Mouse (Mus musculus) kidney, postnatal 0 days (tissue): Measurements from ENCODE around the gene Leng9. TPM values are rescaled to one million over a fixed set of nuclear protein-coding genes. Genes with fewer than 3 reads are reported as not detected.
A peak's percentile ranks its signal among the peaks of the same experiment; 100 is the strongest.

Source experiments
- ATAC-seq: fragments of 200-750 bp; cut with Nextera tagmentation; replicated peaks from 2 replicates; pipeline ENCODE4 v1.8.0; 2017; ENCODE audit warnings: low read depth, moderate number of reproducible peaks, moderate TSS enrichment, moderate library complexity; ENCODE audit not compliant: low FRiP score
- DNase-seq: peaks from one replicate; pipeline ENCODE4 v3.0.0-alpha.2; 2016; ENCODE audit warnings: low spot score
- H3K27ac ChIP-seq: fragments of 300-500 bp; sonication (generic); 2 replicates; pipeline ENCODE4 v1.5.1; 2014; ENCODE audit warnings: mild to moderate bottlenecking
- H3K27me3 ChIP-seq: fragments of 300-500 bp; sonication (generic); 2 replicates; pipeline ENCODE4 v1.6.1; 2014; ENCODE audit warnings: low read length, mixed read lengths; ENCODE audit not compliant: insufficient read depth
- H3K36me3 ChIP-seq: fragments of 300-500 bp; sonication (generic); 2 replicates; pipeline ENCODE4 v1.6.1; 2014; ENCODE audit warnings: low read length, mixed read lengths; ENCODE audit not compliant: insufficient read depth
- H3K4me1 ChIP-seq: fragments of 300-500 bp; sonication (generic); replicated peaks from 2 replicates; pipeline ENCODE4 v1.6.1; 2014; ENCODE audit warnings: antibody characterized with exemption, low read length, mixed read lengths; ENCODE audit not compliant: insufficient read depth
- H3K4me2 ChIP-seq: fragments of 300-500 bp; sonication (generic); 2 replicates; pipeline ENCODE4 v1.6.1; 2014; ENCODE audit warnings: mild to moderate bottlenecking, low read length, moderate library complexity, mixed read lengths
- H3K4me3 ChIP-seq: fragments of 300-500 bp; sonication (generic); replicated peaks from 2 replicates; pipeline ENCODE4 v1.5.1; 2014; ENCODE audit warnings: low read depth, low read length
- H3K9ac ChIP-seq: fragments of 300-500 bp; sonication (generic); 2 replicates; pipeline ENCODE4 v1.6.1; 2014; ENCODE audit warnings: low read depth, low read length
- H3K9me3 ChIP-seq: fragments of 300-500 bp; sonication (generic); replicated peaks from 2 replicates; pipeline ENCODE4 v1.6.1; 2016; ENCODE audit warnings: low read length, inconsistent platforms, mixed read lengths
- CTCF ChIP-seq: IDR thresholded peaks from 2 replicates; pipeline ENCODE4 v1.5.1; 2016; ENCODE audit warnings: antibody characterized with exemption, low read depth, mild to moderate bottlenecking, moderate library complexity
- WGBS: fragments of 180-500 bp; shearing (Covaris S2); extraction: QIAGEN DNeasy Blood & Tissue Kit; methylation state at CpG from one replicate; pipeline ENCODE4 v1.1.7; 2014; 5-methylcytosine and 5-hydroxymethylcytosine counted together
- polyA plus RNA-seq: library from polyadenylated mRNA; unstranded; fragments of >200 nt; fragmentation: Nextera tagmentation; extraction: Ambion mirVana; gene quantifications from 2 replicates; pipeline ENCODE4 v1.2.1, GENCODE M21; 2015

The Leng9 gene
- polyA plus RNA-seq, 1 experiment from 2014 or later: 4.1 TPM

DNA sequence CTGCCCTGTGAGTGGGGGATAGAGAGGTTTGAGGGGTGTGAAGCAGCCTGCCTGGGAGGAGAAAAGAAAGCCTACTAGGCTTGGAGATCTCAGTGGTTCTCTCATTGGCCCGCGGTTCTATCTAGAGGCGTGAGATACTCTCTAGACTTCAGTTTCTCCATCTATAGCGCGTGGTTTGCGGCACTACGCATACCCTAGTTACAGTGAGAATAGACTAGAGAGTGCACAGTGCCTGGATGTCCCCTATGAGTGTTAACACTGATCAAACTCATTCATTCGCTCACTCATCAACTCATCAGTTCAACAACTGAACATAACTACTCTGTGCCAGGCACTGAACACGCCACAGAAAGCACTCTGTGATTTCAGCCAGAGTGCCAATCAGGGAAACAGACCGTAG lies 27.4 kb downstream of the Leng9 start:
- 84% methylated on average over 10 of the region's 10 CpGs for WGBS

DNA sequence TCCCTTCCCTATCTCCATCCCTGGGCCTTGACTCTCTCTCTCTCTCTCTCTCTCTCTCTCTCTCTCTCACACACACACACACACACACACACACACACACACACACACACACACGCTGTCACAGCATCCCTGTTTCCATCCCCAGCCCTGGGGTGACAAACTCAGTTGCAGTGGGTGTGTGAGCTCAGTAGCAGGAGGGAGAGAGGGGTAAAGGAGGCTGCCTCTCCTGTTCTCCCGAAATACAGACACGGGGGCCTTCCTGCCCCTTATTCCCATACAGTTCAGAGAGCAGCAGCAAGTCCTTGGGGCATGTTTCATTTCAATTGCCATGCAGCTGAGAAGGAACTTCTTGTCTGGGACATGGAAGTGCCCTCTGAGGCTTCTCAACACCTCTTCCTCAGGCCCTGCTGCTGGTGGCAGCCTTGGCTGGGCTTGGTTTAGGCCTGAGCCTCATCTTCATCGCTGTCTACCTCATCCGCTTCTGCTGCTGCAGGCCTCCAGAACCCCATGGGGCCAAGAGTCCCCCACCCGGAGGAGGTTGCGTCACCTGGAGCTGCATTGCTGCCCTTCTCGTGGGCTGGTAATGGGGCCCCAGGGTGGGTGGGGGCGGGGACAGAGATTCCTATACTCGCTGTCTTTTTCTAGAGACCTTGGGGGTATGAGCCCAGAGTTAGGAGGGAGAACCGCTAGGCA lies 28.0 kb downstream of the Leng9 start:
- Histone ChIP-seq H3K9me3 (no peaks in the 10 kb centered on the region), H3K27ac (no peak overlapping the region), H3K4me3 (no peak overlapping the region), H3K4me1 (no peaks in the 10 kb centered on the region; the same call in 1 of the 2 replicates), H3K27me3 (peaks cover 10% of the 10 kb centered on the region), H3K9ac (no peak overlapping the region), H3K4me2 (no peak overlapping the region), H3K36me3 (no peaks in the 10 kb centered on the region)
- DNase-seq (no peak), ATAC-seq (no peak)
- no peak for TF ChIP-seq CTCF
- WGBS: 57% methylated on average over 11 of the region's 11 CpGs

More for the DNA sequence above, 27.4 kb downstream of the Leng9 start:
- Histone ChIP-seq H3K36me3 (no peaks in the 10 kb centered on the region), H3K4me1 (no peaks in the 10 kb centered on the region; the same call in 1 of the 2 replicates), H3K4me3 (no peak overlapping the region), H3K27me3 (peaks cover 10% of the 10 kb centered on the region), H3K27ac (no peak overlapping the region), H3K9me3 (no peaks in the 10 kb centered on the region), H3K9ac (no peak overlapping the region), H3K4me2 (no peak overlapping the region)
- TF ChIP-seq CTCF: no peak
- ATAC-seq (no peak), DNase-seq (no peak)

GRCm38 (mm10) chr7:4119976-4120921 lies 29.9 kb downstream of the Leng9 start:
- 14% methylated on average over 18 of the region's 19 CpGs for WGBS
- no peak overlapping the region for H3K4me3 ChIP-seq
- no peaks in the 10 kb centered on the region; the same call in 1 of the 2 replicates for H3K4me1 ChIP-seq
- H3K36me3 ChIP-seq: no peaks in the 10 kb centered on the region
- no peak for DNase-seq
- H3K4me2 ChIP-seq: no peak overlapping the region; the same call in 1 of the 2 replicates
- no peak overlapping the region for H3K27ac ChIP-seq
- H3K9ac ChIP-seq: no peak overlapping the region
- no peak for ATAC-seq
- H3K27me3 ChIP-seq: peaks cover 10% of the 10 kb centered on the region
- TF ChIP-seq CTCF: no peak
- no peaks in the 10 kb centered on the region for H3K9me3 ChIP-seq

DNA sequence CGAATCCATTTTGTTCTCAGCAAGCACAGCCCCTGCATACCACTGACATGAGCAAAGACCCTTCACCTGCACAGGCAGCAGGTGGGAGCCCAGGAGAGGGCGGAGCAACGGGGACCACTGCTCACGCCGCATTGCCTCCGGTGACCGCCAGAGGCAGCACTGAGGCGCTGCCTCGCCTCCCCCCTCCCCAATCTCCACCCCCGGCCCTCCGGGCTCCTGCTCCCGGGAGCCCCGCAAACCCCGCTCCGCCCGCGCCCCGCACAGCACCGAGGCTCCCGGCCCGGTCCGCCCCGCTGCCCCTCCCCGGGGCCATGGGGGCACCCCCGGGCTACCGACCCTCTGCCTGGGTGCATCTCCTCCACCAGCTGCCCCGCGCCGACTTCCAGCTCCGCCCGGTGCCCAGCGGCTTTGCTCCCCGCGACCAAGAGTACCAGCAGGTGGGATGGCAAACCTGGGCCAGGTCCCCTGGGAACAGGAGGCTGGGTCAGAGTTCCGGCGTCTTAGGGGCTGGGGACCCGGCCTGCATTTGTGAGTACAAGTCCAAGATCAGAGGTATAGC lies 30.8 kb downstream of the Leng9 start, which contains the start of gene Ttyh1:
Gene Ttyh1, plus strand, starts transcription at position 65 of the 559 bp plus-strand sequence.
- DNase-seq: no peak
- ATAC-seq: peak; percentile 56

GRCm38 (mm10) chr7:4117050-4117814 lies 32.9 kb downstream of the Leng9 start:
- Histone ChIP-seq H3K9ac (no peak overlapping the region), H3K4me1 (no peaks in the 10 kb centered on the region; the same call in 1 of the 2 replicates), H3K4me3 (no peak overlapping the region), H3K27ac (no peak overlapping the region), H3K36me3 (no peaks in the 10 kb centered on the region), H3K27me3 (peaks cover 10% of the 10 kb centered on the region), H3K4me2 (no peak overlapping the region), H3K9me3 (no peaks in the 10 kb centered on the region)
- 60% methylated on average over 8 of the region's 8 CpGs for WGBS
- DNase-seq: no peak
- TF ChIP-seq CTCF: no peak
- ATAC-seq: no peak

More for the DNA sequence above, 30.8 kb downstream of the Leng9 start, which contains the start of gene Ttyh1:
- H3K36me3 ChIP-seq: no peaks in the 10 kb centered on the region
- TF ChIP-seq CTCF: peak; percentile 53
- peak within 1 kb of the TSS; percentile 32 for H3K4me3 ChIP-seq
- peaks cover 10% of the 10 kb centered on the region for H3K27me3 ChIP-seq
- no peak within 1 kb of the TSS for H3K27ac ChIP-seq
- H3K9me3 ChIP-seq: no peaks in the 10 kb centered on the region
- WGBS: 2% methylated on average over 27 of the region's 37 CpGs
- H3K4me1 ChIP-seq: no peaks in the 10 kb centered on the region; the same call in 1 of the 2 replicates
- 0 out of 2 replicates have a peak within 1 kb of the TSS, but pooled peaks have one; percentile 9 for H3K9ac ChIP-seq
- H3K4me2 ChIP-seq: peak within 1 kb of the TSS; percentile 59
